Mouse (Mus musculus) layer of hippocampus, adult 9-11 months (tissue): Measurements from ENCODE around the gene Cda.
A peak's percentile ranks its signal among the peaks of the same experiment; 100 is the strongest.

Experiments used
- DNase-seq: peaks from one replicate; pipeline ENCODE4 v3.0.0; 2022

The Cda gene

GRCm38 (mm10) chr4:138366561-138366960 is 1.2 kb downstream of the Cda start:
- DNase-seq: no peak

- DNase-seq: no peak
Observed at GRCm38 (mm10) chr4:138363511-138363910, 4.3 kb downstream of the Cda start.

- DNase-seq: no peak
Observed at GRCm38 (mm10) chr4:138362883-138363282, 4.9 kb downstream of the Cda start.

GRCm38 (mm10) chr4:138361370-138361821 is 6.4 kb downstream of the Cda start:
- peak; percentile 19 for DNase-seq

GRCm38 (mm10) chr4:138358176-138358575 is 9.6 kb downstream of the Cda start:
- DNase-seq: no peak

- no peak for DNase-seq
Observed at GRCm38 (mm10) chr4:138356551-138356950, 11.2 kb downstream of the Cda start.

GRCm38 (mm10) chr4:138356141-138356540 is 11.7 kb downstream of the Cda start:
- no peak for DNase-seq

- no peak for DNase-seq
Observed at GRCm38 (mm10) chr4:138355496-138355895, 12.3 kb downstream of the Cda start.

- no peak for DNase-seq
Observed at GRCm38 (mm10) chr4:138353438-138354171, 14.2 kb downstream of the Cda start.

GRCm38 (mm10) chr4:138352692-138353091 is 15.1 kb downstream of the Cda start:
- DNase-seq: no peak

GRCm38 (mm10) chr4:138351821-138352220 is 16.0 kb downstream of the Cda start:
- DNase-seq: no peak

- DNase-seq: peak; percentile 39
Observed at GRCm38 (mm10) chr4:138348716-138349115, 19.1 kb downstream of the Cda start.

- no peak for DNase-seq
Observed at GRCm38 (mm10) chr4:138347280-138347679, 20.5 kb downstream of the Cda start.

GRCm38 (mm10) chr4:138344891-138345545 is 22.8 kb downstream of the Cda start:
- DNase-seq: no peak

- no peak for DNase-seq
Observed at GRCm38 (mm10) chr4:138343341-138343837, 24.4 kb downstream of the Cda start.

- DNase-seq: no peak
Observed at GRCm38 (mm10) chr4:138342778-138343177, 25.0 kb downstream of the Cda start.

GRCm38 (mm10) chr4:138342048-138342447 is 25.7 kb downstream of the Cda start:
- DNase-seq: no peak

- DNase-seq: no peak
Observed at GRCm38 (mm10) chr4:138341393-138341792, 26.4 kb downstream of the Cda start.

- DNase-seq: no peak
Observed at GRCm38 (mm10) chr4:138339963-138340362, 27.8 kb downstream of the Cda start.

- DNase-seq: no peak
Observed at GRCm38 (mm10) chr4:138337341-138337740, 30.5 kb downstream of the Cda start.

GRCm38 (mm10) chr4:138336876-138337275 is 30.9 kb downstream of the Cda start:
- no peak for DNase-seq

GRCm38 (mm10) chr4:138335648-138336047 is 32.1 kb downstream of the Cda start:
- DNase-seq: no peak

- no peak for DNase-seq
Observed at GRCm38 (mm10) chr4:138335036-138335435, 32.8 kb downstream of the Cda start.

- DNase-seq: no peak
Observed at GRCm38 (mm10) chr4:138333135-138333534, 34.7 kb downstream of the Cda start.
